Mouse (Mus musculus) CD4-positive, CD25-positive, alpha-beta regulatory T cell, adult 9 weeks (primary cell): ENCODE data around the gene Slc30a1. TPM values are rescaled to one million over a fixed set of nuclear protein-coding genes. Genes with fewer than 3 reads are reported as not detected.

ENCODE experiments used
- polyA plus RNA-seq: library from polyadenylated mRNA; unstranded; fragments of 100-300 nt; shearing (Covaris generic); gene quantifications from one replicate; pipeline ENCODE4 v1.2.1, GENCODE M21; 2017

Gene Slc30a1
- polyA plus RNA-seq: 0.42 TPM

DNA sequence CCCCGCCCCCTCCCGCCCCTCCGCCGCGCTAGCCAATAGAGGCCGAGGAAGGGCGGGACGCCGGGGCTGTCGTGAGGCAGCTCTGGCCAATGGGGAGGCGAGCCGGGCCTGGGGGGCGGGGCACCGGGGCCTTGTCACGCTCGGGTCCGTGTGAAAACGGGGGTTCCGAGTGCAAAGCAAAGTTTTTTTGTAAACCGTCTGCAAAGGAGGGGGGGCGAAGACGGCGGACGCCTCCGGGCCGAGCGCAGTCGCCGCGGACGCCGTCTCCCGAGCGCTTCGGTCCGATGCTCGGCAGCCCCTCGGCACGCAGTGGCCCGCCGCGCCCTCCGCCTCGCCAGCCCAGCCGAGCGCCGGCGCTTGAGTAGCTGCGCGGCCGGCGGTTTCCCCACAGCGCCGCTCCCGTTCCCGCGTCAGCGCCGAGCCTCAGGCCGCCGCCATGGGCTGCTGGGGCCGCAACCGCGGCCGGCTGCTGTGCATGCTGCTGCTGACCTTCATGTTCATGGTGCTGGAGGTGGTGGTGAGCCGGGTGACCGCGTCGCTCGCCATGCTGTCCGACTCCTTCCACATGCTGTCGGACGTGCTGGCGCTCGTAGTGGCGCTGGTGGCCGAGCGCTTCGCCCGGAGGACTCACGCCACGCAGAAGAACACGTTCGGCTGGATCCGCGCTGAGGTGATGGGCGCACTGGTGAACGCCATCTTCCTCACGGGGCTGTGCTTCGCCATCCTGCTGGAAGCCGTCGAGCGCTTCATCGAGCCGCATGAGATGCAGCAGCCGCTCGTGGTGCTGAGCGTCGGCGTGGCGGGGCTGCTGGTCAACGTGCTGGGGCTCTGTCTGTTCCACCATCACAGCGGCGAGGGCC, at the start of gene Slc30a1:
Slc30a1 (plus strand) TSS at position 197 of the 860 bp plus-strand sequence.

Other genes starting within 250 kb of the Slc30a1 start
- gene Lpgat1, start 188.9 kb upstream of the Slc30a1 start, polyA plus RNA-seq: 2.7 TPM
- gene Nek2, start 85.3 kb upstream of the Slc30a1 start, polyA plus RNA-seq: 0.86 TPM
- 2.5 TPM for gene Rd3, start 70.6 kb downstream of the Slc30a1 start, polyA plus RNA-seq
- gene Traf5, start 185.8 kb downstream of the Slc30a1 start, polyA plus RNA-seq: 147 TPM
- gene Rcor3, start 231.3 kb downstream of the Slc30a1 start, polyA plus RNA-seq: 13.6 TPM